Mouse (Mus musculus) MEL-GATA-1-ER (cell line): Measurements from ENCODE around the gene Scfd2.
A peak's percentile ranks its signal among the peaks of the same experiment; 100 is the strongest.

ENCODE experiments used
- DNase-seq: peaks from one replicate; pipeline ENCODE4 v3.0.0-alpha.2; 2012; ENCODE audit warnings: low read depth; ENCODE audit errors: extremely low read depth

The Scfd2 gene

GRCm38 (mm10) chr5:74313542-74313941 lies 218.0 kb downstream of the Scfd2 start:
- DNase-seq = no peak

- no peak for DNase-seq
Observed at GRCm38 (mm10) chr5:74311865-74312264, 219.7 kb downstream of the Scfd2 start.

- peak; percentile 14 for DNase-seq
Observed at GRCm38 (mm10) chr5:74311200-74311825, 220.2 kb downstream of the Scfd2 start.

GRCm38 (mm10) chr5:74310101-74310500 lies 221.5 kb downstream of the Scfd2 start:
- DNase-seq = no peak

GRCm38 (mm10) chr5:74307242-74307641 lies 224.3 kb downstream of the Scfd2 start:
- DNase-seq = no peak

GRCm38 (mm10) chr5:74305533-74306189 lies 225.9 kb downstream of the Scfd2 start:
- DNase-seq = no peak

- no peak for DNase-seq
Observed at GRCm38 (mm10) chr5:74304767-74305166, 226.8 kb downstream of the Scfd2 start.

GRCm38 (mm10) chr5:74302331-74302730 lies 229.2 kb downstream of the Scfd2 start:
- DNase-seq = no peak

- no peak for DNase-seq
Observed at GRCm38 (mm10) chr5:74301443-74301842, 230.1 kb downstream of the Scfd2 start.

GRCm38 (mm10) chr5:74300931-74301330 lies 230.6 kb downstream of the Scfd2 start:
- DNase-seq = no peak

GRCm38 (mm10) chr5:74300140-74300539 lies 231.4 kb downstream of the Scfd2 start:
- no peak for DNase-seq

- no peak for DNase-seq
Observed at GRCm38 (mm10) chr5:74297113-74297512, 234.4 kb downstream of the Scfd2 start.

- no peak for DNase-seq
Observed at GRCm38 (mm10) chr5:74296096-74296495, 235.5 kb downstream of the Scfd2 start.

GRCm38 (mm10) chr5:74293513-74293912 lies 238.0 kb downstream of the Scfd2 start:
- no peak for DNase-seq

GRCm38 (mm10) chr5:74292050-74292449 lies 239.5 kb downstream of the Scfd2 start:
- DNase-seq = no peak

- DNase-seq = no peak
Observed at GRCm38 (mm10) chr5:74291575-74291974, 240.0 kb downstream of the Scfd2 start.

GRCm38 (mm10) chr5:74289957-74290356 lies 241.6 kb downstream of the Scfd2 start:
- no peak for DNase-seq

GRCm38 (mm10) chr5:74288206-74288605 lies 243.4 kb downstream of the Scfd2 start:
- no peak for DNase-seq

- no peak for DNase-seq
Observed at GRCm38 (mm10) chr5:74286301-74286700, 245.3 kb downstream of the Scfd2 start.

- no peak for DNase-seq
Observed at GRCm38 (mm10) chr5:74285764-74286163, 245.8 kb downstream of the Scfd2 start.

- DNase-seq = no peak
Observed at GRCm38 (mm10) chr5:74285289-74285688, 246.3 kb downstream of the Scfd2 start.

- no peak for DNase-seq
Observed at GRCm38 (mm10) chr5:74283545-74283944, 248.0 kb downstream of the Scfd2 start.

- DNase-seq = no peak
Observed at GRCm38 (mm10) chr5:74281480-74281879, 250.1 kb downstream of the Scfd2 start.
